Mouse (Mus musculus) brain, embryonic 14.5 days (tissue): Measurements from ENCODE around the gene Pla2g3.

Experiments
- CTCF ChIP-seq: fragments of 200-500 bp; IDR thresholded peaks from 2 replicates; pipeline ENCODE4 v1.5.1; 2012; ENCODE audit warnings: inconsistent platforms, mild to moderate bottlenecking, moderate library complexity, borderline replicate concordance; ENCODE audit not compliant: insufficient read depth, insufficient read length; ENCODE audit errors: extremely low read depth
- POLR2A ChIP-seq: fragments of 200-500 bp; IDR thresholded peaks from 2 replicates; pipeline ENCODE4 v1.6.1; 2012; ENCODE audit warnings: mild to moderate bottlenecking, inconsistent platforms, borderline replicate concordance; ENCODE audit not compliant: poor library complexity, insufficient read depth, insufficient read length, severe bottlenecking; ENCODE audit errors: extremely low read depth

DNA sequence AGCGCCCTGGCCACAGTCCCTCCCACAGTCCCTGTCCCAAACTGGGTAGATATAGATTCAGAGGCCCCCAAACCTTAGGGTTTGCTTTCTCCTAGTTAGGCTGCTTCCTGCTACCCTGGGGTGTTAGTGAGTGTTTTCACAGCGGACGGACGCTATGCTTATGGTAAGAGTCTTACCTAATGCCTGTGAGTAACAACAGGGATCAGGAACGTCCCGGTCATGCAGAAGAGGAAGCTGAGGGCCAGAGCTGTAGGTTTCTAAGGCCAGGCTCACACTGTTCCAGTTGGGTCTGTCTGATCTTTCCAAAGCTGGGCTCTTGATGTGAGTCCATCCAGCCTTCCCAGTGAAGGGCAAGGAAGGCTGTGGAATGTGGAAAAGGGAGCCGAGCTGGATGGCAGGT lies 1.7 kb upstream of the Pla2g3 start:
- TF ChIP-seq CTCF (no peak), POLR2A (no peak)
